Mouse (Mus musculus) bone marrow, adult 2 months (tissue): ENCODE data around the gene Hcfc1r1. TPM values are rescaled to one million over a fixed set of nuclear protein-coding genes. Genes with fewer than 3 reads are reported as not detected.
A peak's percentile ranks its signal among the peaks of the same experiment; 100 is the strongest.

Experiments
- H3K27ac ChIP-seq: fragments of 200-500 bp; 2 replicates; pipeline ENCODE4 v1.5.1; 2012; ENCODE audit warnings: low read depth, mild to moderate bottlenecking, control low read depth, inconsistent platforms, low read length; ENCODE audit not compliant: control insufficient read depth, poor library complexity, insufficient read depth
- H3K4me1 ChIP-seq: fragments of 200-500 bp; 2 replicates; pipeline ENCODE4 v1.6.1; 2011; ENCODE audit warnings: low read length; ENCODE audit not compliant: control insufficient read depth, insufficient read depth
- H3K4me3 ChIP-seq: fragments of 200-500 bp; replicated peaks from 2 replicates; pipeline ENCODE3; 2011; ENCODE audit warnings: mild to moderate bottlenecking, low read depth, low read length, control low read depth; ENCODE audit not compliant: control insufficient read depth
- CTCF ChIP-seq: fragments of 200-500 bp; IDR thresholded peaks from 2 replicates; pipeline ENCODE4 v1.5.1; 2011; ENCODE audit warnings: low read length, control low read depth; ENCODE audit not compliant: control insufficient read depth, insufficient read depth
- POLR2A ChIP-seq: fragments of 200-500 bp; IDR thresholded peaks from 2 replicates; pipeline ENCODE4 v1.6.1; 2011; ENCODE audit warnings: low read depth, mild to moderate bottlenecking, control low read depth, low read length, borderline replicate concordance; ENCODE audit not compliant: control insufficient read depth
- WGBS: fragments of 180-500 bp; shearing (Covaris S2); methylation state at CpG from one replicate; pipeline ENCODE4 v1.1.7; 2018; 5-methylcytosine and 5-hydroxymethylcytosine counted together
- polyA plus RNA-seq: library from polyadenylated mRNA; stranded (reverse); fragments of >200 nt; gene quantifications from 2 replicates; pipeline ENCODE4 v1.2.4, GENCODE M21; 2011; ENCODE audit warnings: low replicate concordance; ENCODE audit not compliant: missing spikeins, insufficient read depth, insufficient read length

Gene Hcfc1r1
- polyA plus RNA-seq, 1 experiment: 54.3 TPM

GRCm38 (mm10) chr17:23695801-23696200 lies 22.4 kb downstream of the Hcfc1r1 start:
- no peaks in the 10 kb centered on the region for H3K4me1 ChIP-seq
- TF ChIP-seq CTCF: no peak
- TF ChIP-seq POLR2A: no peak
- no peak overlapping the region for H3K27ac ChIP-seq
- no peak overlapping the region for H3K4me3 ChIP-seq
- WGBS: 60% methylated on average over 3 of the region's 3 CpGs

- no peaks in the 10 kb centered on the region for H3K4me1 ChIP-seq
- TF ChIP-seq CTCF (no peak), POLR2A (no peak)
- no peak overlapping the region; the same call in 1 of the 2 replicates for H3K27ac ChIP-seq
- 3% methylated on average over 99 of the region's 101 CpGs for WGBS
- H3K4me3 ChIP-seq: peak overlapping the region; percentile 43
These were observed 26.0 kb downstream of the Hcfc1r1 start for GRCm38 (mm10) chr17:23699131-23700077.

GRCm38 (mm10) chr17:23700079-23700478 lies 26.7 kb downstream of the Hcfc1r1 start:
- TF ChIP-seq CTCF (peak; percentile 58), POLR2A (no peak)
- Histone ChIP-seq H3K4me3 (peak overlapping the region; percentile 43), H3K4me1 (no peaks in the 10 kb centered on the region), H3K27ac (no peak overlapping the region; the same call in 1 of the 2 replicates)
- WGBS: 1% methylated on average over 28 of the region's 28 CpGs

- Histone ChIP-seq H3K27ac (no peak overlapping the region), H3K4me3 (no peak overlapping the region), H3K4me1 (no peaks in the 10 kb centered on the region)
- TF ChIP-seq POLR2A (no peak), CTCF (no peak)
- 85% methylated on average over 9 of the region's 9 CpGs for WGBS
These were observed 29.9 kb downstream of the Hcfc1r1 start for GRCm38 (mm10) chr17:23703301-23703700.

- Histone ChIP-seq H3K27ac (no peak overlapping the region), H3K4me3 (no peak overlapping the region), H3K4me1 (no peaks in the 10 kb centered on the region)
- TF ChIP-seq POLR2A (no peak), CTCF (no peak)
- WGBS: 69% methylated on average over 7 of the region's 7 CpGs
These were observed 31.3 kb downstream of the Hcfc1r1 start for GRCm38 (mm10) chr17:23704741-23705140.

- Histone ChIP-seq H3K4me1 (no peaks in the 10 kb centered on the region), H3K4me3 (no peak overlapping the region), H3K27ac (no peak overlapping the region)
- TF ChIP-seq CTCF: no peak
- TF ChIP-seq POLR2A: no peak
- WGBS: 76% methylated on average over 7 of the region's 7 CpGs
These were observed 32.2 kb downstream of the Hcfc1r1 start for GRCm38 (mm10) chr17:23705525-23706104.

- no peak overlapping the region for H3K27ac ChIP-seq
- 2% methylated on average over 3 of the region's 3 CpGs for WGBS
- TF ChIP-seq POLR2A: no peak
- TF ChIP-seq CTCF: peak; percentile 91
- H3K4me3 ChIP-seq: no peak overlapping the region
- H3K4me1 ChIP-seq: no peaks in the 10 kb centered on the region
These were observed 32.8 kb downstream of the Hcfc1r1 start for GRCm38 (mm10) chr17:23706212-23706611.

- 64% methylated on average over 2 of the region's 2 CpGs for WGBS
- H3K4me1 ChIP-seq: no peaks in the 10 kb centered on the region
- TF ChIP-seq CTCF: no peak
- no peak for TF ChIP-seq POLR2A
- no peak overlapping the region for H3K27ac ChIP-seq
- no peak overlapping the region for H3K4me3 ChIP-seq
These were observed 43.6 kb downstream of the Hcfc1r1 start for GRCm38 (mm10) chr17:23717003-23717402.
